Mouse (Mus musculus) olfactory bulb, adult 2 months (tissue): ENCODE data around the gene Prkag2.

Experiments
- CTCF ChIP-seq: fragments of 200-500 bp; IDR thresholded peaks from 2 replicates; pipeline ENCODE4 v1.5.1; 2012; ENCODE audit warnings: low read depth, mild to moderate bottlenecking, low read length, moderate library complexity; ENCODE audit not compliant: insufficient read depth
- POLR2A ChIP-seq: fragments of 200-500 bp; IDR thresholded peaks from 2 replicates; pipeline ENCODE4 v1.6.1; 2012; ENCODE audit warnings: mild to moderate bottlenecking, low read depth, low read length, moderate library complexity; ENCODE audit not compliant: insufficient read depth

- no peak for TF ChIP-seq POLR2A
- TF ChIP-seq CTCF: no peak
These were observed 229.2 kb downstream of the Prkag2 start for GRCm38 (mm10) chr5:24871276-24871675.
